In the genomic region with DNA sequence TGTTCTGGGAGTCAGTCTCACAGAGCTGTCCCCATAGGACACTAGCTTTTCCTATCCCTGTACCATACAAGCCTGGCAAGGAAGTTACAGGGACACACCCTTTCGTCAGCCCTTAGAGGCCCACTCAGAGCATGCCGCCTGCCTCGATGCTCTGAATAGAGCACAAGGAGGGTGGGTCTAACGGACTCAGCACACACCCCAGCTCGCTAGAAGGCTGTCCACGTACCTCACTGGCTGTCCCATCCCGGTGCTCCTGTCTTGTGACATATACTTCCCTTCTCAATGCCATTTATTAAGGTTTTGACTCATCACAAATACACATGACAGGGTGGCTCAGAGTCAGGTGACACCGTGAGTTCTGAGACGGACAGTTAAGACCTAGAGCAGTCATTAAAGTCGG, we compare ENCODE assay signal across 37 mouse cellular contexts. TPM values are rescaled to one million over a fixed set of nuclear protein-coding genes. Genes with fewer than 3 reads are reported as not detected.
"Had no signal": no experiment of that assay in that cellular context is flagged by ENCODE, and none has a peak within 500 bp of the region (broad histone marks: within the 10 kb centered on the region; RNA-seq: fewer than 3 reads in every experiment).

No protein-coding gene starts in this region.

- H3K4me1 ChIP-seq: limb, embryonic 13.5 days had no signal

- H3K27ac ChIP-seq: heart, adult 2 months; heart, embryonic 13.5 days; heart, embryonic 15.5 days; hindbrain, embryonic 10.5 days; hindbrain, embryonic 12.5 days; hindbrain, embryonic 14.5 days; kidney, embryonic 15.5 days; kidney, postnatal 0 days; layer of hippocampus, adult 2 months; left cerebral cortex, adult 2 months; limb, embryonic 13.5 days; limb, embryonic 15.5 days; liver, embryonic 13.5 days had no signal

- H3K9ac ChIP-seq: forebrain, postnatal 0 days; heart, embryonic 13.5 days; heart, embryonic 15.5 days; hindbrain, embryonic 12.5 days; hindbrain, embryonic 14.5 days; kidney, embryonic 15.5 days; limb, embryonic 13.5 days; limb, embryonic 15.5 days; liver, embryonic 13.5 days had no signal

- H3K4me2 ChIP-seq: heart, embryonic 11.5 days; heart, embryonic 13.5 days; heart, embryonic 15.5 days; hindbrain, embryonic 12.5 days; hindbrain, embryonic 14.5 days; kidney, embryonic 15.5 days; limb, embryonic 13.5 days; limb, embryonic 15.5 days; liver, embryonic 11.5 days; liver, embryonic 13.5 days had no signal

- H3K27me3 ChIP-seq: heart, embryonic 13.5 days; heart, embryonic 15.5 days; hindbrain, embryonic 12.5 days; kidney, embryonic 15.5 days; limb, embryonic 13.5 days; limb, embryonic 15.5 days; liver, embryonic 13.5 days had no signal

- H3K9me3 ChIP-seq: heart, embryonic 13.5 days; heart, embryonic 15.5 days; hindbrain, embryonic 10.5 days; hindbrain, embryonic 12.5 days; kidney, embryonic 15.5 days; limb, embryonic 13.5 days; limb, embryonic 15.5 days; liver, embryonic 13.5 days had no signal

- ATAC-seq: forebrain, postnatal 0 days; hindbrain, embryonic 16.5 days; inflammation-experienced regulatory T-cells, adult 6 months had no signal

- DNase-seq: forebrain, postnatal 0 days; gastrocnemius, postnatal 14 days; gastrocnemius, postnatal 36 days; heart, adult 11 months; heart, adult 2 months; heart, postnatal 14 days; heart, postnatal 4 days; kidney, adult 11 months; kidney, adult 2 months; kidney, adult 9 months; kidney, postnatal 25 days; kidney, postnatal 4 days; left cerebral cortex, postnatal 4 days; liver, embryonic 13.5 days had no signal

- H3K4me3 ChIP-seq: heart, adult 2 months; heart, embryonic 13.5 days; heart, embryonic 15.5 days; hindbrain, embryonic 10.5 days; hindbrain, embryonic 12.5 days; kidney, embryonic 15.5 days; layer of hippocampus, adult 2 months; left cerebral cortex, adult 2 months; limb, embryonic 13.5 days; limb, embryonic 15.5 days; liver, embryonic 13.5 days had no signal

RNA-seq across cellular contexts. Expression of a gene that starts 32.5 kb away (rescaled TPM):
- total RNA-seq: forebrain, postnatal 0 days; gastrocnemius, adult 18-20 months; gastrocnemius, adult 8-10 months; gastrocnemius, postnatal 14 days; gastrocnemius, postnatal 36 days; heart, adult 2 months; heart, postnatal 14 days; heart, postnatal 4 days; layer of hippocampus, adult 2 months; layer of hippocampus, postnatal 10 days; layer of hippocampus, postnatal 25 days; left cerebral cortex, adult 2 months; left cerebral cortex, postnatal 25 days; left cerebral cortex, postnatal 4 days had no signal
- polyA plus RNA-seq: forebrain, postnatal 0 days; heart, embryonic 11.5 days; heart, embryonic 13.5 days; heart, embryonic 15.5 days; heart, postnatal 0 days; hindbrain, embryonic 10.5 days; hindbrain, embryonic 12.5 days; hindbrain, embryonic 14.5 days; hindbrain, embryonic 16.5 days; inflammation-experienced regulatory T-cells, adult 6 months; kidney, adult 2 months; kidney, embryonic 15.5 days; kidney, postnatal 0 days; limb, embryonic 13.5 days; limb, embryonic 15.5 days; liver, embryonic 11.5 days; liver, embryonic 13.5 days; liver, embryonic 16.5 days had no signal

RNA-seq across cellular contexts. Expression of a gene that starts 33.1 kb away (rescaled TPM):
- total RNA-seq: forebrain, postnatal 0 days; gastrocnemius, adult 18-20 months; gastrocnemius, adult 8-10 months; gastrocnemius, postnatal 14 days; gastrocnemius, postnatal 36 days; heart, adult 2 months; heart, postnatal 14 days; heart, postnatal 4 days; layer of hippocampus, adult 2 months; layer of hippocampus, postnatal 10 days; layer of hippocampus, postnatal 25 days; left cerebral cortex, adult 2 months; left cerebral cortex, postnatal 25 days; left cerebral cortex, postnatal 4 days had no signal
- polyA plus RNA-seq: forebrain, postnatal 0 days; gonadal fat pad, adult 2 months; heart, adult 2 months; heart, embryonic 11.5 days; heart, embryonic 13.5 days; heart, embryonic 15.5 days; heart, postnatal 0 days; hindbrain, embryonic 10.5 days; hindbrain, embryonic 12.5 days; hindbrain, embryonic 14.5 days; hindbrain, embryonic 16.5 days; inflammation-experienced regulatory T-cells, adult 6 months; kidney, adult 2 months; kidney, embryonic 15.5 days; kidney, postnatal 0 days; limb, embryonic 13.5 days; limb, embryonic 15.5 days; liver, embryonic 11.5 days; liver, embryonic 13.5 days; liver, embryonic 16.5 days had no signal

RNA-seq across cellular contexts. Expression of a gene that starts 44.6 kb away (rescaled TPM):
- total RNA-seq: forebrain, postnatal 0 days; gastrocnemius, adult 18-20 months; gastrocnemius, adult 8-10 months; gastrocnemius, postnatal 14 days; gastrocnemius, postnatal 36 days; heart, adult 2 months; heart, postnatal 14 days; heart, postnatal 4 days; layer of hippocampus, adult 2 months; layer of hippocampus, postnatal 10 days; layer of hippocampus, postnatal 25 days; left cerebral cortex, adult 2 months; left cerebral cortex, postnatal 25 days; left cerebral cortex, postnatal 4 days had no signal
- polyA plus RNA-seq: forebrain, postnatal 0 days; gonadal fat pad, adult 2 months; heart, adult 2 months; heart, embryonic 11.5 days; heart, embryonic 13.5 days; heart, embryonic 15.5 days; heart, postnatal 0 days; hindbrain, embryonic 10.5 days; hindbrain, embryonic 12.5 days; hindbrain, embryonic 14.5 days; hindbrain, embryonic 16.5 days; inflammation-experienced regulatory T-cells, adult 6 months; kidney, adult 2 months; kidney, embryonic 15.5 days; kidney, postnatal 0 days; limb, embryonic 13.5 days; limb, embryonic 15.5 days; liver, embryonic 11.5 days; liver, embryonic 13.5 days; liver, embryonic 16.5 days had no signal
